Mouse (Mus musculus) bone marrow macrophage, adult 2 months (primary cell): ENCODE results near the gene Slc25a30.
"Not testable (repeated sequence)": the region's sequence is repeated elsewhere in the genome, so short reads cannot be mapped to it uniquely, and the experiment has no call there.

Experiments
- CTCF ChIP-seq: IDR thresholded peaks from 2 replicates; pipeline ENCODE4 v1.5.1; 2012; ENCODE audit warnings: low read depth, mild to moderate bottlenecking, low read length, moderate library complexity
- POLR2A ChIP-seq: IDR thresholded peaks from 2 replicates; pipeline ENCODE4 v1.6.1; 2012; ENCODE audit warnings: mild to moderate bottlenecking, low read depth, low read length, borderline replicate concordance

DNA sequence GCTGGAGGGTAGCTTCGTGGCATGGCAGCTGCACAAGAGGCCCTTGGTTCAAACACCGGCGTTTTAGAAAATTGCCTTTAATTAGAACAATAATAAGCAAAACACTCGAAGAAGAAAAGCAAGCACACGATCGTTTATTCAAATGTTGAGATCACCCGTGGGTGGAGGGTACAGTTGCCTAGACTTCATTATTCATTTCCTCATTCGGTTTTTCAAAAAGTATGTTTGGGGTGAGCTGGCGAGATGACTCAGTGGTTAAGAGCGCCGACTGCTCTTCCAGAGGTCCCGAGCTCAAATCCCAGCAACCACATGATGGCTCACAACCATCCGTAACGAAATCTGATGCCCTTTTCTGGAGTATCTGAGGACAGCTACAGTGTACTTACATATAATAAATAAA is 43.0 kb upstream of the Slc25a30 start:
- not testable (repeated sequence) for TF ChIP-seq CTCF, POLR2A
